Mouse (Mus musculus): Measurements from ENCODE around the gene Atg13.
A peak's percentile ranks its signal among the peaks of the same experiment; 100 is the strongest.
"Not testable (repeated sequence)": the region's sequence is repeated elsewhere in the genome, so short reads cannot be mapped to it uniquely, and the experiment has no call there.

Atg13 gene

GRCm38 (mm10) chr2:91710272-91711234 lies at the start of gene Atg13, which contains the start of gene Harbi1:
Gene Atg13 (minus strand): TSS chr2:91710576.
Gene Harbi1 (plus strand): TSS chr2:91710852.
- DNase-seq (ENCODE audit: low spot score), result peak; percentile 97

- DNase-seq (ENCODE audit: low spot score), result no peak
These were observed 39.5 kb upstream of the Atg13 start for GRCm38 (mm10) chr2:91749811-91750261.

GRCm38 (mm10) chr2:91744686-91745085 lies 34.3 kb upstream of the Atg13 start:
- DNase-seq (ENCODE audit: low spot score), result no peak

GRCm38 (mm10) chr2:91739586-91739985 lies 29.2 kb upstream of the Atg13 start:
- DNase-seq (ENCODE audit: low spot score), result no peak

GRCm38 (mm10) chr2:91735221-91735620 lies 24.8 kb upstream of the Atg13 start:
- DNase-seq (ENCODE audit: low spot score), result no peak

GRCm38 (mm10) chr2:91729971-91730821 lies 19.8 kb upstream of the Atg13 start, which contains the start of gene Ambra1:
Gene Ambra1 (plus strand): TSS chr2:91730134.
- DNase-seq (ENCODE audit: low spot score), result peak; percentile 96

- no peak for DNase-seq (ENCODE audit: low spot score)
These were observed 19.2 kb upstream of the Atg13 start for GRCm38 (mm10) chr2:91729571-91729970.

GRCm38 (mm10) chr2:91727011-91727410 lies 16.6 kb upstream of the Atg13 start:
- no peak for DNase-seq (ENCODE audit: low spot score)

- DNase-seq (ENCODE audit: low spot score), result not testable (repeated sequence)
These were observed 15.1 kb upstream of the Atg13 start for GRCm38 (mm10) chr2:91725476-91725875.

- no peak for DNase-seq (ENCODE audit: low spot score)
These were observed 14.3 kb upstream of the Atg13 start for GRCm38 (mm10) chr2:91724716-91725115.

- no peak for DNase-seq (ENCODE audit: low spot score)
These were observed 13.6 kb upstream of the Atg13 start for GRCm38 (mm10) chr2:91723951-91724350.

GRCm38 (mm10) chr2:91723382-91723781 lies 13.0 kb upstream of the Atg13 start:
- DNase-seq (ENCODE audit: low spot score), result no peak

GRCm38 (mm10) chr2:91718276-91718675 lies 7.9 kb upstream of the Atg13 start:
- DNase-seq (ENCODE audit: low spot score), result no peak

GRCm38 (mm10) chr2:91714921-91715320 lies 4.5 kb upstream of the Atg13 start:
- no peak for DNase-seq (ENCODE audit: low spot score)

GRCm38 (mm10) chr2:91711256-91711925 lies 1.0 kb upstream of the Atg13 start:
- DNase-seq (ENCODE audit: low spot score), result no peak

- DNase-seq (ENCODE audit: low spot score), result no peak
These were observed 2.0 kb downstream of the Atg13 start for GRCm38 (mm10) chr2:91708361-91708760.

- DNase-seq (ENCODE audit: low spot score), result no peak
These were observed 3.9 kb downstream of the Atg13 start for GRCm38 (mm10) chr2:91706456-91706855.

GRCm38 (mm10) chr2:91705736-91706135 lies 4.6 kb downstream of the Atg13 start:
- DNase-seq (ENCODE audit: low spot score), result no peak

GRCm38 (mm10) chr2:91701366-91701765 lies 9.0 kb downstream of the Atg13 start:
- DNase-seq (ENCODE audit: low spot score), result no peak

- DNase-seq (ENCODE audit: low spot score), result no peak
These were observed 11.2 kb downstream of the Atg13 start for GRCm38 (mm10) chr2:91699225-91699624.

- no peak for DNase-seq (ENCODE audit: low spot score)
These were observed 14.2 kb downstream of the Atg13 start for GRCm38 (mm10) chr2:91696225-91696590.

All from embryo, embryonic 10 days (tissue).